Mouse (Mus musculus) monocyte, adult 2 months (primary cell): ENCODE measurements around the gene Olfr1168.
"Not testable (repeated sequence)": the region's sequence is repeated elsewhere in the genome, so short reads cannot be mapped to it uniquely, and the experiment has no call there.

Experiments
- DNase-seq, 2 experiments: peaks; one replicate each; pipeline ENCODE4 v3.0.0; 2022; ENCODE audit warnings: low spot score in 2 of 2, low read depth in 1 of 2

Olfr1168 gene

GRCm38 (mm10) chr2:88181580-88181979, at the start of gene Olfr1168:
Olfr1168 (plus strand) TSS chr2:88181880.
- no peak for DNase-seq

- not testable (repeated sequence) for DNase-seq
These were observed 26.6 kb upstream of the Olfr1168 start, which contains the start of gene Olfr1167 for GRCm38 (mm10) chr2:88155093-88155492. Olfr1167 (minus strand) TSS chr2:88155193.

- no peak for DNase-seq
These were observed 39.1 kb downstream of the Olfr1168 start for GRCm38 (mm10) chr2:88220784-88221183.

- no peak for DNase-seq
These were observed 46.6 kb downstream of the Olfr1168 start, which contains the start of gene Olfr1170 for GRCm38 (mm10) chr2:88228234-88228633. Olfr1170 (minus strand) TSS chr2:88228334.
